Mouse (Mus musculus) lung, embryonic 14.5 days (tissue): ENCODE measurements around the gene Mylip. TPM values are rescaled to one million over a fixed set of nuclear protein-coding genes. Genes with fewer than 3 reads are reported as not detected.
A peak's percentile ranks its signal among the peaks of the same experiment; 100 is the strongest.

ENCODE experiments used
- ATAC-seq: fragments of 200-750 bp; cut with Nextera tagmentation; 2 replicates; pipeline ENCODE4 v1.8.0; 2017; ENCODE audit warnings: mild to moderate bottlenecking, moderate TSS enrichment, moderate library complexity; ENCODE audit not compliant: insufficient read depth
- DNase-seq: peaks from one replicate; pipeline ENCODE4 v3.0.0-alpha.2; 2015
- H3K27ac ChIP-seq: fragments of 300-500 bp; sonication (generic); 2 replicates; pipeline ENCODE4 v1.5.1; 2014; ENCODE audit warnings: low read depth, mild to moderate bottlenecking, moderate library complexity
- H3K27me3 ChIP-seq: fragments of 300-500 bp; sonication (generic); 2 replicates; pipeline ENCODE4 v1.6.1; 2014; ENCODE audit warnings: low read length, control low read depth; ENCODE audit not compliant: insufficient read depth
- H3K36me3 ChIP-seq: fragments of 300-500 bp; sonication (generic); 2 replicates; pipeline ENCODE4 v1.6.1; 2014; ENCODE audit warnings: control low read depth; ENCODE audit not compliant: insufficient read depth
- H3K4me1 ChIP-seq: fragments of 300-500 bp; sonication (generic); 2 replicates; pipeline ENCODE4 v1.6.1; 2014; ENCODE audit warnings: antibody characterized with exemption, control low read depth; ENCODE audit not compliant: insufficient read depth
- H3K4me2 ChIP-seq: fragments of 300-500 bp; sonication (generic); 2 replicates; pipeline ENCODE4 v1.6.1; 2014; ENCODE audit warnings: mild to moderate bottlenecking
- H3K4me3 ChIP-seq: fragments of 300-500 bp; sonication (generic); 2 replicates; pipeline ENCODE4 v1.5.1; 2014; ENCODE audit warnings: low read depth, low read length
- H3K9ac ChIP-seq: fragments of 300-500 bp; sonication (generic); 2 replicates; pipeline ENCODE4 v1.6.1; 2014
- H3K9me3 ChIP-seq: fragments of 300-500 bp; sonication (generic); 2 replicates; pipeline ENCODE4 v1.6.1; 2016; ENCODE audit warnings: low read depth, low read length, control low read depth
- CTCF ChIP-seq: IDR thresholded peaks from 2 replicates; pipeline ENCODE4 v1.5.1; 2016; ENCODE audit warnings: antibody characterized with exemption, low read depth
- WGBS: fragments of 180-500 bp; shearing (Covaris S2); extraction: QIAGEN DNeasy Blood & Tissue Kit; methylation state at CpG from one replicate; pipeline ENCODE4 v1.1.7; 2014; 5-methylcytosine and 5-hydroxymethylcytosine counted together
- polyA plus RNA-seq: library from polyadenylated mRNA; unstranded; fragments of >200 nt; fragmentation: Nextera tagmentation; extraction: Ambion mirVana; gene quantifications from 2 replicates; pipeline ENCODE4 v1.2.1, GENCODE M21; 2014

Gene Mylip
- polyA plus RNA-seq, 1 experiment from 2014 or later, result 3.8 TPM

GRCm38 (mm10) chr13:45444220-45444619 is 54.7 kb downstream of the Mylip start:
- no peak for ATAC-seq
- H3K27me3 ChIP-seq, result no peaks in the 10 kb centered on the region
- H3K9me3 ChIP-seq, result no peaks in the 10 kb centered on the region
- no peak overlapping the region for H3K27ac ChIP-seq
- no peak for TF ChIP-seq CTCF
- WGBS, result 85% methylated on average over 8 of the region's 8 CpGs
- DNase-seq, result no peak
- H3K9ac ChIP-seq, result no peak overlapping the region
- no peaks in the 10 kb centered on the region for H3K36me3 ChIP-seq
- no peak overlapping the region for H3K4me2 ChIP-seq
- H3K4me3 ChIP-seq, result no peak overlapping the region
- no peaks in the 10 kb centered on the region for H3K4me1 ChIP-seq

- no peak for TF ChIP-seq CTCF
- no peak for ATAC-seq
- H3K27me3 ChIP-seq, result no peaks in the 10 kb centered on the region
- no peak overlapping the region for H3K9ac ChIP-seq
- no peaks in the 10 kb centered on the region for H3K9me3 ChIP-seq
- H3K4me1 ChIP-seq, result no peaks in the 10 kb centered on the region
- no peaks in the 10 kb centered on the region for H3K36me3 ChIP-seq
- DNase-seq, result no peak
- no peak overlapping the region for H3K4me2 ChIP-seq
- 58% methylated on average over 9 of the region's 9 CpGs for WGBS
- no peak overlapping the region for H3K4me3 ChIP-seq
- H3K27ac ChIP-seq, result no peak overlapping the region
Measured at GRCm38 (mm10) chr13:45444652-45445051, 55.1 kb downstream of the Mylip start.

GRCm38 (mm10) chr13:45446636-45447035 is 57.1 kb downstream of the Mylip start:
- DNase-seq (no peak), ATAC-seq (no peak)
- no peak overlapping the region for H3K27ac ChIP-seq
- H3K4me2 ChIP-seq, result no peak overlapping the region
- WGBS, result 75% methylated on average over 1 of the region's 1 CpGs
- no peaks in the 10 kb centered on the region for H3K27me3 ChIP-seq
- TF ChIP-seq CTCF, result no peak
- no peaks in the 10 kb centered on the region for H3K36me3 ChIP-seq
- no peak overlapping the region for H3K9ac ChIP-seq
- H3K4me3 ChIP-seq, result no peak overlapping the region
- H3K9me3 ChIP-seq, result no peaks in the 10 kb centered on the region
- H3K4me1 ChIP-seq, result no peaks in the 10 kb centered on the region

GRCm38 (mm10) chr13:45452437-45452836 is 62.9 kb downstream of the Mylip start:
- ATAC-seq (no peak), DNase-seq (no peak)
- no peaks in the 10 kb centered on the region for H3K9me3 ChIP-seq
- H3K4me1 ChIP-seq, result peaks cover 19% of the 10 kb centered on the region
- H3K4me3 ChIP-seq, result no peak overlapping the region
- H3K9ac ChIP-seq, result no peak overlapping the region
- H3K4me2 ChIP-seq, result no peak overlapping the region
- WGBS, result 90% methylated on average over 7 of the region's 7 CpGs
- H3K36me3 ChIP-seq, result no peaks in the 10 kb centered on the region
- no peak overlapping the region for H3K27ac ChIP-seq
- TF ChIP-seq CTCF, result no peak
- H3K27me3 ChIP-seq, result no peaks in the 10 kb centered on the region

- no peaks in the 10 kb centered on the region for H3K27me3 ChIP-seq
- no peak for TF ChIP-seq CTCF
- WGBS, result 64% methylated on average over 9 of the region's 9 CpGs
Measured at GRCm38 (mm10) chr13:45453033-45453432, 63.5 kb downstream of the Mylip start.

GRCm38 (mm10) chr13:45454044-45454443 is 64.5 kb downstream of the Mylip start:
- no peaks in the 10 kb centered on the region for H3K27me3 ChIP-seq
- no peak overlapping the region for H3K4me3 ChIP-seq
- H3K9ac ChIP-seq, result no peak overlapping the region
- H3K27ac ChIP-seq, result 0 out of 2 replicates have a peak overlapping the region, but pooled peaks have one; percentile 90
- H3K9me3 ChIP-seq, result no peaks in the 10 kb centered on the region
- 53% methylated on average over 1 of the region's 1 CpGs for WGBS
- no peaks in the 10 kb centered on the region for H3K36me3 ChIP-seq
- peaks cover 19% of the 10 kb centered on the region for H3K4me1 ChIP-seq
- TF ChIP-seq CTCF, result no peak
- ATAC-seq, result no peak
- DNase-seq, result no peak
- no peak overlapping the region for H3K4me2 ChIP-seq

More at GRCm38 (mm10) chr13:45453033-45453432, 63.5 kb downstream of the Mylip start:
- Histone ChIP-seq H3K27ac (no peak overlapping the region; the same call in 1 of the 2 replicates), H3K4me2 (no peak overlapping the region), H3K9ac (no peak overlapping the region), H3K4me1 (peaks cover 19% of the 10 kb centered on the region), H3K9me3 (no peaks in the 10 kb centered on the region), H3K36me3 (no peaks in the 10 kb centered on the region), H3K4me3 (no peak overlapping the region)
- DNase-seq, result no peak
- ATAC-seq, result no peak

- Histone ChIP-seq H3K9me3 (no peaks in the 10 kb centered on the region), H3K27me3 (no peaks in the 10 kb centered on the region), H3K9ac (no peak overlapping the region), H3K4me3 (no peak overlapping the region), H3K36me3 (no peaks in the 10 kb centered on the region), H3K27ac (peak overlapping the region; percentile 90), H3K4me1 (peaks cover 19% of the 10 kb centered on the region), H3K4me2 (peak overlapping the region; percentile 43)
- WGBS, result 2% methylated on average over 4 of the region's 4 CpGs
- no peak for TF ChIP-seq CTCF
- no peak; the same call in 1 of the 2 replicates for ATAC-seq
- peak; percentile 87 for DNase-seq
Measured at GRCm38 (mm10) chr13:45454641-45455040, 65.1 kb downstream of the Mylip start.
